Mouse (Mus musculus): Measurements from ENCODE around the gene Prpf4b. TPM values are rescaled to one million over a fixed set of nuclear protein-coding genes. Genes with fewer than 3 reads are reported as not detected.
"Not testable (repeated sequence)": the region's sequence is repeated elsewhere in the genome, so short reads cannot be mapped to it uniquely, and the experiment has no call there.

Gene Prpf4b
- 177 to 290 TPM (median 189 TPM) in 3 replicates for total RNA-seq (2017)

GRCm38 (mm10) chr13:34875166-34875710, at the start of gene Prpf4b:
TSS of gene Prpf4b (plus strand) at chr13:34875302.
- ATAC-seq (replicated peaks; ENCODE audit: insufficient number of reproducible peaks, low FRiP score, low TSS enrichment, poor library complexity, severe bottlenecking): peak; percentile 58

DNA sequence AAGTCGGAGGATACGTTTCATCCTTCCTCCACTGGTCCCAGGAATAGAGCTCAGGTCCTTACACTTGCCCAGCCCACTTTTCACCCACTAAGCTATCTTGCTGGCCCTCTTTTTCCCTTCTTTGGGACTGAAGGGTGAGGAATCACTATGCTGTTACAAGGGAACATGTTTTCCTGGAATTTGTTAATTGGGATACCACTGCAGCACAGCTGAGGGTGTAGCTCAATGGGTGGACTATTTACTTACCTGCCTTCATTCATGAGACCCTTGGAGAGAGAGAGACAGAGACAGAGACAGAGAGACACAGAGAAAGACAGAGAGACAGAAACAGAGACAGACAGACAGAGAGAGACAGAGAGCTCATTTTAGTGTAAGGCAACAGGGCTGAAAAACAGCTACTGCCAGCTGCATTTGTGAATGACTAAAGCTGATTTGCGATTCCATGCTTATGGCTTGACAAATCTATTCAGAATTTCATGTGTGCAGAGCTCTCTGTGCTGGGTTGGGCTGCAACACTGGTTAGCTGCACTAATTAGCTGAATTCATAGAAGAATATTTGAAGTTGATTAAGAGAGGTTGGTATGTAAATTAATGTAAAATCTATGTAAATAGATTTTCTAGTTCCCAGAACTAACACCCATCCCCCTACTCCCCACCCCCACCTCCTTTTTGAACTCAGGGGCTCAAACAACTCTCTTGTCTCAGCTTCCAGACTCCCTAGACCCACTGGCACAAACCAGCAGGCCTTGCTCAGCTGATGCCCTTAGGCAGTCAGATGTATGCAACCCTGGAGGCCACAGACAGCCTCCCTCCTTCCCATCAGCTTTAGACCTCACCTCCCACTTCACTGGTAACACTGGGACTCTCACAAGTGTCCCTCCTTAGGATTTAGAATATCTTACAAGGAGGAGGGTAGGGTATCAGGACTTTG, 48.1 kb upstream of the Prpf4b start:
- no peak for ATAC-seq (replicated peaks; ENCODE audit: insufficient number of reproducible peaks, low FRiP score, low TSS enrichment, poor library complexity, severe bottlenecking)

- no peak for ATAC-seq (replicated peaks; ENCODE audit: insufficient number of reproducible peaks, low FRiP score, low TSS enrichment, poor library complexity, severe bottlenecking)
These were observed 46.9 kb upstream of the Prpf4b start for GRCm38 (mm10) chr13:34827988-34828882.

DNA sequence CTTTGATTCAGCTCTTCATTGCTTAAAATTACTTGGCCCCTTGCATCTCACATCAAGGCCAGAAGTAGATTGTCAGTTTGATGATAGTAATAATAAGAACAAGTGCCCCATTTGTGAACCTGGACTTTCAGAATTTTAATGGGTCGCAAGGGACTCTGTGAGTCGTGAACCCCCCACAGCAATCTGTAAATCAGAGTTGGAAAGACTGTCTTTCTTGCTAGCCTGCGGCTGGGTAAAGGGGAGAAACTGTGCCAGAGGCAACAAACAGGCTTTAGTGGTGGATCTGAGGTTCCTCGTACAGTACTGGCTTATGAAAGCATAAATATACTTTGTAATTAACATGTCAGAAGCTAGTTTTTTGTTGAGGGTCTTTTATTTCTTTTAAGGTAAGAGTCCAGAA, 32.3 kb upstream of the Prpf4b start:
- ATAC-seq (replicated peaks; ENCODE audit: insufficient number of reproducible peaks, low FRiP score, low TSS enrichment, poor library complexity, severe bottlenecking): no peak

GRCm38 (mm10) chr13:34850759-34851158, 24.3 kb upstream of the Prpf4b start:
- no peak for ATAC-seq (replicated peaks; ENCODE audit: insufficient number of reproducible peaks, low FRiP score, low TSS enrichment, poor library complexity, severe bottlenecking)

GRCm38 (mm10) chr13:34851191-34851784, 23.8 kb upstream of the Prpf4b start:
- no peak for ATAC-seq (replicated peaks; ENCODE audit: insufficient number of reproducible peaks, low FRiP score, low TSS enrichment, poor library complexity, severe bottlenecking)

DNA sequence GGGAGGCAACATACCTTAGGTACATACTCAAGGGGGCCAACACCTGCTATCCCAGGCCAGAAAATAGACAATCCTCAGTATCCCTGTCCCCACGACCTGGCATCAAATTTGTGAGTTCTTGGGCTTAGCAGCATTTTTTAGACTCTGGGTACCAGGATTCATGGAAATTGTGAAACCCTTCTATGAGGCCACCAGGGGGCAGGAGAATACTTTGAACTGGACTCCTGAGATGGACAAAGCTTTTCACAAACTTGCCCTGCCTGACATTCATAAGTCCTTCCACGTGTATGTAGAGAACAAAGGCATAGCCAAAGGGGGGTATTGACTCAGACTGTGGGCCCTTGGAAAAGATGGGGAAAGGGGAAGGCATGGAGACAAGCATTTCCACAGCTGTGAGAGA, 17.6 kb upstream of the Prpf4b start:
- no peak for ATAC-seq (replicated peaks; ENCODE audit: insufficient number of reproducible peaks, low FRiP score, low TSS enrichment, poor library complexity, severe bottlenecking)

DNA sequence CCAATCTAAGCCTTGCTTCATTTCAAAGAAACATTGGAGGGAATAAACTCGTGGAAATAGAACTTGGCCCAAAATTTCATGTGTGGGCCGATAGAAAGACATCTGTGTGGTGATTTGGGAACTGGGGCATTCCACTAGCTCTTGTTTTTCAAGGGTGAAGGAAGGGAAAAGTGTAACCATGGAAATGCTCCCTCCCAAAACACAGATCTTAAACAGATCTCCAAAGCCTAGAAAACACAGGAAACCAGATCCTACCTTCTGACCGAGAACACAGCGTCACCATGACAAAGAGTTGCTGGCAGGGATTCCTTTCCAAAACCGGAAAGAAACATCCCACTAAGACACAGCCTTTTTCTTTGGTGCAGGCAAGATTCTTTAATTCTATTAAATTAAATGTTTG, 15.7 kb upstream of the Prpf4b start:
- ATAC-seq (replicated peaks; ENCODE audit: insufficient number of reproducible peaks, low FRiP score, low TSS enrichment, poor library complexity, severe bottlenecking): no peak

DNA sequence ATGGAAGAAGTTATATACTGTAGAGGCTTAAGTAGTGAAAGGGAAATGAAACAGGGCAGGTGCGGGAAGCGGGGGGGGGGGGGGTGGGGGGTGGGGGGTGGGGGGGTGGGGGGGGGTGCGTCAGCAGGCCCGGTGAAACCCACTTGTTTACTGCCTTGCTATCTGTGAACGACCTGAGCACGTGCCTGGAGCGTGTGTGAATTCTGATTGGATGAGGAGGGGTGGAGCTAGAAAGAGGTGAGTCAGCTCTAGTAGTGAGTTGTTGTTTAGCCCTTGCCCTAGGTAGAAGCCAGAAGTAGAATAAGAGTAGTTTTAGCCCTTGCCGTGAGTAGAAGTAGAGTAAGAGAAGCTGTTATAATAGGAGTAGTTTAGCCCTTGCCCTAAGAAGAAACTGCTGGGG, 13.9 kb upstream of the Prpf4b start:
- ATAC-seq (replicated peaks; ENCODE audit: insufficient number of reproducible peaks, low FRiP score, low TSS enrichment, poor library complexity, severe bottlenecking): not testable (repeated sequence)

- peak; percentile 90 for ATAC-seq (replicated peaks; ENCODE audit: insufficient number of reproducible peaks, low FRiP score, low TSS enrichment, poor library complexity, severe bottlenecking)
These were observed 10.5 kb upstream of the Prpf4b start for GRCm38 (mm10) chr13:34864420-34865169.

- ATAC-seq (replicated peaks; ENCODE audit: insufficient number of reproducible peaks, low FRiP score, low TSS enrichment, poor library complexity, severe bottlenecking): peak; percentile 92
These were observed 1.1 kb upstream of the Prpf4b start for GRCm38 (mm10) chr13:34873801-34874681.

DNA sequence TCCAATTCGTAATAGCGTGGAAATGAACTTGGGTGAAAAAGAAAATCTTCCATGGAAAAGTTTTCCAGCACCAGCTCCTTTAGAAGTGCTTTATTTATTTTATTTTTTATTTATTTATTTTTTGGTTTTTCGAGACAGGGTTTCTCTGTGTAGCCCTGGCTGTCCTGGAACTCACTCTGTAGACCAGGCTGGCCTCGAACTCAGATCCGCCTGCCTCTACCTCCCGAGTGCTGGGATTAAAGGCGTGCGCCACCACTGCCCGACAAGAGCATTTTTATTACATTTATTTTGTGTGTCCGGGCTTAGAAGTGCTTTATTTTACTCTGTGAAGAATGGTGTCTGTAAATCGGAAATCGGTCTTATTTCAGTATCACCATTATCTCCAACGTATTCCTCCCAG, 366 bp upstream of the Prpf4b start:
- ATAC-seq (replicated peaks; ENCODE audit: insufficient number of reproducible peaks, low FRiP score, low TSS enrichment, poor library complexity, severe bottlenecking): not testable (repeated sequence)

- peak; percentile 27; the same call in 1 of the 2 replicates for ATAC-seq (replicated peaks; ENCODE audit: insufficient number of reproducible peaks, low FRiP score, low TSS enrichment, poor library complexity, severe bottlenecking)
These were observed 791 bp downstream of the Prpf4b start for GRCm38 (mm10) chr13:34875741-34876445.

DNA sequence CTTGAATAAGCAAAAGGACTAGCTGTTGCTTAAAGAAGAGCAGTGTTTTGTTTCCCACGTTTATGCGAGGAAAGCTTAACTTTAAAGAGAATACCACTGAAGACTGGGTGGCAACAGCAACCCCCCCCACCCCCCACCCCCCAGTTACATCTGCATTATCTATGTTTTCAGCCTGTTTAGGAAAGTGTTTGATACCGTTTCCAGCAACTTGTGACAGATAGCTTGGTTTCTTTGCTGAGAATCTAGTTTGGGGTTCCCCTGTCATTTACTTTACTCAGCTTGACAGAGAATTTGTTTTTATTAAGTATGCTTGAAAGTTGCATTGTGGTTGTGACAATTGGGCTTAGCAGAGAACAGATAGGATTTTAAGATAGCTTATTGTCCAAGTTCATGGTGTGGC, 1.4 kb downstream of the Prpf4b start:
- no peak for ATAC-seq (replicated peaks; ENCODE audit: insufficient number of reproducible peaks, low FRiP score, low TSS enrichment, poor library complexity, severe bottlenecking)

DNA sequence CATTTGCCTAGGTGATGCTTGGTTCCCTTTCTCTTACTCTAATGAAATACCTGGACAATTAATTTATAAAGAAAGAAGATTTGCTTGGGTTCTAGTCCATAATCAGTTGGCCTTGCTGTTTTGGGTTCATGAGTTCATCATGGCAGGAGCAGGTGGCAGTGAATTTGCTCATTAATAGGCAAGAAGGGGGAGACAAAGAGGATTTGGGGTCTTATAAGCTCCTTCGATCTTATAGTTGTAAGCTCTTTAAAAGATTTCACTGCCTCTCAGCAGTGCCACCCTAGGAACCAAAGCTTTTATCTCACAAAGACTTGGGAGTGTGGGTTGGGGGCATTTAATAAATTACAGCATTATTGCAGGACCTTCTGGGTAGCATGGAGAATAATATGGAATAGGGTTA, 17.8 kb downstream of the Prpf4b start:
- ATAC-seq (replicated peaks; ENCODE audit: insufficient number of reproducible peaks, low FRiP score, low TSS enrichment, poor library complexity, severe bottlenecking): no peak

DNA sequence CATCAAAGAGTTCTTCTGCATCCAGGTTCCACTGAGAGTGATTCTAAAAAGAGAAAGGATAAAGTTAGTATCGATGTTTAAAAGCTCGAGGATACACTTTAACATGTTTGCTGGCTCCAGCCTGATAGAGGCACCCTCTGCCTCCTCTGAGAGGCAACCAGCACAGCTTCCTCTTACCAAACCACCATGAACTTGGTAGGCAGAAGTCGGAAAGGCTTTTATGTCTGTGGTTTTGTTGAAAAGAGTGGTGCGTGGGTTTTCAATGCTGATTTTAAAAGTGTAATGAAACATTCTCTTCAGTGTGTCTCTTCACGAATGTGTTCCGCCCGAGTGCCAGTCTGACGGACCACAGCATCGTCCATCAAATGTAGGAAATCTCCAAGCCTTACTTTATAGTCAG, 39.5 kb downstream of the Prpf4b start:
- no peak for ATAC-seq (replicated peaks; ENCODE audit: insufficient number of reproducible peaks, low FRiP score, low TSS enrichment, poor library complexity, severe bottlenecking)

All from monocyte, adult 5-6 weeks (primary cell).